Comparison of ENCODE assay signal across 9 mouse cellular contexts in genomic region chr12:108078122-108078752, GRCm38 (mm10).
DNase-seq lines count a peak whose midpoint lies in the region; ATAC-seq and TF ChIP-seq lines count a peak whose summit lies in the region.
"Had no signal": no experiment of that assay in that cellular context is flagged by ENCODE, and none has a peak within 500 bp of the region (broad histone marks: within the 10 kb centered on the region; RNA-seq: fewer than 3 reads in every experiment).

No protein-coding gene starts in this region.

- no peaks in the 10 kb centered on the region for H3K36me3 ChIP-seq in kidney, embryonic 14.5 days (ENCODE audit: control insufficient read depth, insufficient read depth, low read length)
- H3K36me3 ChIP-seq in embryonic facial prominence, embryonic 15.5 days = no peaks in the 10 kb centered on the region
- H3K36me3 ChIP-seq in heart, embryonic 11.5 days (ENCODE audit: control insufficient read depth, insufficient read depth, low read length) = no peaks in the 10 kb centered on the region
- H3K36me3 ChIP-seq: G1E had no signal

- no peak overlapping the region for H3K27ac ChIP-seq in kidney, embryonic 14.5 days (ENCODE audit: low read depth, low read length)
- H3K27ac ChIP-seq in bone marrow, adult 2 months (ENCODE audit: control insufficient read depth, insufficient read depth, low read depth, low read length, poor library complexity) = no peak overlapping the region
- no peak overlapping the region for H3K27ac ChIP-seq in embryonic facial prominence, embryonic 15.5 days (replicated peaks)
- no peak overlapping the region for H3K27ac ChIP-seq in heart, embryonic 11.5 days (ENCODE audit: low read depth, low read length)

- H3K4me3 ChIP-seq in kidney, embryonic 14.5 days (ENCODE audit: low read length) = no peak overlapping the region
- no peak overlapping the region for H3K4me3 ChIP-seq in bone marrow, adult 2 months (replicated peaks; ENCODE audit: control insufficient read depth, low read depth, low read length)
- H3K4me3 ChIP-seq in embryonic facial prominence, embryonic 15.5 days (replicated peaks) = no peak overlapping the region
- H3K4me3 ChIP-seq in heart, embryonic 11.5 days (ENCODE audit: low read depth, low read length) = no peak overlapping the region

- no peak for TF ChIP-seq POLR2A in bone marrow, adult 2 months (IDR thresholded peaks at IDR 0.05; ENCODE audit: borderline replicate concordance, control insufficient read depth, low read depth, low read length)

- H3K9ac ChIP-seq in kidney, embryonic 14.5 days (ENCODE audit: low read depth, low read length) = no peak overlapping the region
- no peak overlapping the region for H3K9ac ChIP-seq in embryonic facial prominence, embryonic 15.5 days
- no peak overlapping the region for H3K9ac ChIP-seq in heart, embryonic 11.5 days (ENCODE audit: low read depth, low read length)

- 80% methylated on average over 10 of the region's 10 CpGs for WGBS in kidney, embryonic 14.5 days
- WGBS in bone marrow, adult 2 months = 66% methylated on average over 10 of the region's 10 CpGs
- 48% methylated on average over 10 of the region's 10 CpGs for WGBS in embryonic facial prominence, embryonic 15.5 days
- WGBS in heart, embryonic 11.5 days (ENCODE audit: insufficient replicate concordance) = 72% methylated on average over 10 of the region's 10 CpGs

- intact Hi-C loops in heart, postnatal 36 days (cut with DNase I) = no loop called here

- H3K9me3 ChIP-seq in kidney, embryonic 14.5 days (ENCODE audit: control insufficient read depth, low read length) = no peaks in the 10 kb centered on the region
- no peaks in the 10 kb centered on the region for H3K9me3 ChIP-seq in embryonic facial prominence, embryonic 15.5 days (replicated peaks)
- no peaks in the 10 kb centered on the region for H3K9me3 ChIP-seq in heart, embryonic 11.5 days (replicated peaks; ENCODE audit: control insufficient read depth, low read length)

- H3K27me3 ChIP-seq in kidney, embryonic 14.5 days (ENCODE audit: control insufficient read depth, insufficient read depth, low read length) = no peaks in the 10 kb centered on the region
- no peaks in the 10 kb centered on the region for H3K27me3 ChIP-seq in embryonic facial prominence, embryonic 15.5 days
- no peaks in the 10 kb centered on the region for H3K27me3 ChIP-seq in heart, embryonic 11.5 days (ENCODE audit: control insufficient read depth, insufficient read depth, low read length)

- H3K4me2 ChIP-seq in kidney, embryonic 14.5 days (replicated peaks; ENCODE audit: low read depth, low read length) = no peak overlapping the region
- no peak overlapping the region for H3K4me2 ChIP-seq in embryonic facial prominence, embryonic 15.5 days (replicated peaks)
- no peak overlapping the region for H3K4me2 ChIP-seq in heart, embryonic 11.5 days

- ATAC-seq in kidney, embryonic 14.5 days (ENCODE audit: low FRiP score, low TSS enrichment) = no peak
- peak; percentile 63 for ATAC-seq in embryonic facial prominence, embryonic 15.5 days (ENCODE audit: insufficient number of reproducible peaks, low FRiP score, low TSS enrichment, low read depth)
- no peak for ATAC-seq in heart, embryonic 11.5 days (replicated peaks; ENCODE audit: insufficient number of reproducible peaks, low FRiP score, low TSS enrichment)

- peak; percentile 10 for DNase-seq in kidney, adult 18-20 months
- DNase-seq in layer of hippocampus, adult 9-11 months = peak; percentile 55
- DNase-seq in heart, postnatal 36 days = no peak
- DNase-seq: heart, postnatal 10 days had no signal

- TF ChIP-seq CTCF in bone marrow, adult 2 months (IDR thresholded peaks at IDR 0.05; ENCODE audit: control insufficient read depth, insufficient read depth, low read length) = 0 out of 2 replicates have a peak, but pooled peaks have one; percentile 3

- no peaks in the 10 kb centered on the region for H3K4me1 ChIP-seq in kidney, embryonic 14.5 days (ENCODE audit: control insufficient read depth, insufficient read depth, low read length)
- H3K4me1 ChIP-seq in bone marrow, adult 2 months (ENCODE audit: control insufficient read depth, insufficient read depth, low read length) = no peaks in the 10 kb centered on the region
- peaks cover 3% of the 10 kb centered on the region; the same call in 1 of the 2 replicates for H3K4me1 ChIP-seq in embryonic facial prominence, embryonic 15.5 days
- no peaks in the 10 kb centered on the region for H3K4me1 ChIP-seq in heart, embryonic 11.5 days (ENCODE audit: control insufficient read depth, insufficient read depth, low read length)

Comparison
In these comparisons a context has a peak if more than half of its experiments do, and no peak if none do; other contexts are left out.
1. DNase-seq: peak in kidney, adult 18-20 months (single experiment) and layer of hippocampus, adult 9-11 months (single experiment); none in heart, postnatal 36 days (0 of 2).